Mouse (Mus musculus): ENCODE data around the gene Arntl. TPM values are rescaled to one million over a fixed set of nuclear protein-coding genes. Genes with fewer than 3 reads are reported as not detected.
A peak's percentile ranks its signal among the peaks of the same experiment; 100 is the strongest.

Arntl gene
- polyA plus RNA-seq, 1 experiment from 2014 or later: 9.7 TPM

- Histone ChIP-seq H3K4me3 (ENCODE audit: low read length) (no peak overlapping the region), H3K36me3 (ENCODE audit: insufficient read depth, low read length) (no peaks in the 10 kb centered on the region), H3K9ac (replicated peaks; ENCODE audit: low read length) (no peak overlapping the region), H3K27ac (ENCODE audit: low read length) (peak overlapping the region; percentile 26; the same call in 1 of the 2 replicates), H3K27me3 (ENCODE audit: insufficient read depth, low read length) (no peaks in the 10 kb centered on the region), H3K9me3 (ENCODE audit: low read length) (no peaks in the 10 kb centered on the region), H3K4me1 (ENCODE audit: insufficient read depth, low read length) (peaks cover 3% of the 10 kb centered on the region; the same call in 1 of the 2 replicates), H3K4me2 (replicated peaks; ENCODE audit: low read depth, low read length) (no peak overlapping the region)
- ATAC-seq (ENCODE audit: low FRiP score, low TSS enrichment): no peak
- 28% methylated on average over 10 of the region's 10 CpGs for WGBS
Observed at GRCm38 (mm10) chr7:113186041-113186800, 21.0 kb upstream of the Arntl start.

- Histone ChIP-seq H3K9ac (replicated peaks; ENCODE audit: low read length) (no peak overlapping the region), H3K27ac (ENCODE audit: low read length) (no peak overlapping the region), H3K4me3 (ENCODE audit: low read length) (no peak overlapping the region), H3K9me3 (ENCODE audit: low read length) (no peaks in the 10 kb centered on the region), H3K4me2 (replicated peaks; ENCODE audit: low read depth, low read length) (no peak overlapping the region), H3K4me1 (ENCODE audit: insufficient read depth, low read length) (peaks cover 8% of the 10 kb centered on the region; the same call in 1 of the 2 replicates), H3K36me3 (ENCODE audit: insufficient read depth, low read length) (no peaks in the 10 kb centered on the region), H3K27me3 (ENCODE audit: insufficient read depth, low read length) (no peaks in the 10 kb centered on the region)
- no peak for ATAC-seq (ENCODE audit: low FRiP score, low TSS enrichment)
- whole genome bisulfite sequencing: 71% methylated on average over 2 of the region's 2 CpGs
Observed at GRCm38 (mm10) chr7:113188091-113188490, 19.2 kb upstream of the Arntl start.

- H3K4me2 ChIP-seq (replicated peaks; ENCODE audit: low read depth, low read length): no peak overlapping the region
- WGBS: 45% methylated on average over 9 of the region's 9 CpGs
- H3K4me3 ChIP-seq (ENCODE audit: low read length): no peak overlapping the region
- no peak overlapping the region for H3K9ac ChIP-seq (replicated peaks; ENCODE audit: low read length)
- no peaks in the 10 kb centered on the region for H3K36me3 ChIP-seq (ENCODE audit: insufficient read depth, low read length)
- peaks cover 8% of the 10 kb centered on the region; the same call in 1 of the 2 replicates for H3K4me1 ChIP-seq (ENCODE audit: insufficient read depth, low read length)
- no peaks in the 10 kb centered on the region for H3K27me3 ChIP-seq (ENCODE audit: insufficient read depth, low read length)
- no peaks in the 10 kb centered on the region for H3K9me3 ChIP-seq (ENCODE audit: low read length)
- no peak for ATAC-seq (ENCODE audit: low FRiP score, low TSS enrichment)
- no peak overlapping the region for H3K27ac ChIP-seq (ENCODE audit: low read length)
Observed at GRCm38 (mm10) chr7:113188566-113188965, 18.7 kb upstream of the Arntl start.

GRCm38 (mm10) chr7:113191787-113192186 lies 15.5 kb upstream of the Arntl start:
- Histone ChIP-seq H3K4me1 (ENCODE audit: insufficient read depth, low read length) (peaks cover 5% of the 10 kb centered on the region; the same call in 1 of the 2 replicates), H3K4me3 (ENCODE audit: low read length) (no peak overlapping the region), H3K36me3 (ENCODE audit: insufficient read depth, low read length) (no peaks in the 10 kb centered on the region), H3K9me3 (ENCODE audit: low read length) (no peaks in the 10 kb centered on the region), H3K4me2 (replicated peaks; ENCODE audit: low read depth, low read length) (no peak overlapping the region), H3K27ac (ENCODE audit: low read length) (no peak overlapping the region), H3K9ac (replicated peaks; ENCODE audit: low read length) (no peak overlapping the region), H3K27me3 (ENCODE audit: insufficient read depth, low read length) (no peaks in the 10 kb centered on the region)
- no peak for ATAC-seq (ENCODE audit: low FRiP score, low TSS enrichment)
- WGBS: 63% methylated on average over 1 of the region's 1 CpGs

GRCm38 (mm10) chr7:113192714-113193365 lies 14.4 kb upstream of the Arntl start:
- H3K4me2 ChIP-seq (replicated peaks; ENCODE audit: low read depth, low read length): no peak overlapping the region
- no peaks in the 10 kb centered on the region for H3K27me3 ChIP-seq (ENCODE audit: insufficient read depth, low read length)
- H3K9ac ChIP-seq (replicated peaks; ENCODE audit: low read length): no peak overlapping the region
- H3K9me3 ChIP-seq (ENCODE audit: low read length): no peaks in the 10 kb centered on the region
- 19% methylated on average over 8 of the region's 8 CpGs for WGBS
- H3K4me1 ChIP-seq (ENCODE audit: insufficient read depth, low read length): peaks cover 12% of the 10 kb centered on the region; the same call in 1 of the 2 replicates
- H3K36me3 ChIP-seq (ENCODE audit: insufficient read depth, low read length): no peaks in the 10 kb centered on the region
- ATAC-seq (ENCODE audit: low FRiP score, low TSS enrichment): no peak
- H3K27ac ChIP-seq (ENCODE audit: low read length): no peak overlapping the region
- H3K4me3 ChIP-seq (ENCODE audit: low read length): no peak overlapping the region

GRCm38 (mm10) chr7:113193872-113194271 lies 13.4 kb upstream of the Arntl start:
- Histone ChIP-seq H3K36me3 (ENCODE audit: insufficient read depth, low read length) (no peaks in the 10 kb centered on the region), H3K27me3 (ENCODE audit: insufficient read depth, low read length) (no peaks in the 10 kb centered on the region), H3K4me1 (ENCODE audit: insufficient read depth, low read length) (peaks cover 12% of the 10 kb centered on the region; the same call in 1 of the 2 replicates), H3K27ac (ENCODE audit: low read length) (no peak overlapping the region), H3K9ac (replicated peaks; ENCODE audit: low read length) (no peak overlapping the region), H3K9me3 (ENCODE audit: low read length) (no peaks in the 10 kb centered on the region), H3K4me3 (ENCODE audit: low read length) (no peak overlapping the region), H3K4me2 (replicated peaks; ENCODE audit: low read depth, low read length) (no peak overlapping the region)
- ATAC-seq (ENCODE audit: low FRiP score, low TSS enrichment): no peak

- H3K9me3 ChIP-seq (ENCODE audit: low read length): no peaks in the 10 kb centered on the region
- H3K9ac ChIP-seq (replicated peaks; ENCODE audit: low read length): no peak overlapping the region
- no peak for ATAC-seq (ENCODE audit: low FRiP score, low TSS enrichment)
- H3K36me3 ChIP-seq (ENCODE audit: insufficient read depth, low read length): no peaks in the 10 kb centered on the region
- H3K27me3 ChIP-seq (ENCODE audit: insufficient read depth, low read length): no peaks in the 10 kb centered on the region
- peaks cover 12% of the 10 kb centered on the region; the same call in 1 of the 2 replicates for H3K4me1 ChIP-seq (ENCODE audit: insufficient read depth, low read length)
- WGBS: 66% methylated on average over 2 of the region's 2 CpGs
- H3K4me3 ChIP-seq (ENCODE audit: low read length): no peak overlapping the region
- H3K27ac ChIP-seq (ENCODE audit: low read length): no peak overlapping the region
- H3K4me2 ChIP-seq (replicated peaks; ENCODE audit: low read depth, low read length): no peak overlapping the region
Observed at GRCm38 (mm10) chr7:113195271-113195670, 12.0 kb upstream of the Arntl start.

- H3K9ac ChIP-seq (replicated peaks; ENCODE audit: low read length): no peak overlapping the region
- H3K4me2 ChIP-seq (replicated peaks; ENCODE audit: low read depth, low read length): no peak overlapping the region
- no peaks in the 10 kb centered on the region for H3K9me3 ChIP-seq (ENCODE audit: low read length)
- no peaks in the 10 kb centered on the region for H3K27me3 ChIP-seq (ENCODE audit: insufficient read depth, low read length)
- H3K4me1 ChIP-seq (ENCODE audit: insufficient read depth, low read length): peaks cover 12% of the 10 kb centered on the region; the same call in 1 of the 2 replicates
- no peaks in the 10 kb centered on the region for H3K36me3 ChIP-seq (ENCODE audit: insufficient read depth, low read length)
- no peak for ATAC-seq (ENCODE audit: low FRiP score, low TSS enrichment)
- no peak overlapping the region for H3K4me3 ChIP-seq (ENCODE audit: low read length)
- no peak overlapping the region for H3K27ac ChIP-seq (ENCODE audit: low read length)
- 85% methylated on average over 3 of the region's 3 CpGs for WGBS
Observed at GRCm38 (mm10) chr7:113196171-113196570, 11.1 kb upstream of the Arntl start.

- H3K36me3 ChIP-seq (ENCODE audit: insufficient read depth, low read length): no peaks in the 10 kb centered on the region
- no peaks in the 10 kb centered on the region for H3K9me3 ChIP-seq (ENCODE audit: low read length)
- peak overlapping the region; percentile 27 for H3K4me2 ChIP-seq (replicated peaks; ENCODE audit: low read depth, low read length)
- peaks cover 12% of the 10 kb centered on the region; the same call in 1 of the 2 replicates for H3K4me1 ChIP-seq (ENCODE audit: insufficient read depth, low read length)
- no peak overlapping the region for H3K4me3 ChIP-seq (ENCODE audit: low read length)
- no peak overlapping the region for H3K9ac ChIP-seq (replicated peaks; ENCODE audit: low read length)
- peaks cover 3% of the 10 kb centered on the region; the same call in 1 of the 2 replicates for H3K27me3 ChIP-seq (ENCODE audit: insufficient read depth, low read length)
- 23% methylated on average over 10 of the region's 10 CpGs for WGBS
- ATAC-seq (ENCODE audit: low FRiP score, low TSS enrichment): 0 out of 2 replicates have a peak, but pooled peaks have one; percentile 27
- H3K27ac ChIP-seq (ENCODE audit: low read length): no peak overlapping the region
Observed at GRCm38 (mm10) chr7:113197161-113197775, 10.0 kb upstream of the Arntl start.

All from kidney, embryonic 16.5 days (tissue).